In genomic region chr13:23685121-23685861, GRCm38 (mm10) we compare ENCODE assay signal across 8 mouse cellular contexts. TPM values are rescaled to one million over a fixed set of nuclear protein-coding genes. Genes with fewer than 3 reads are reported as not detected.
DNase-seq lines count a peak whose midpoint lies in the region; ATAC-seq and TF ChIP-seq lines count a peak whose summit lies in the region.

No protein-coding gene starts in this region.

- no peak for TF ChIP-seq CTCF in bone marrow, adult 2 months (IDR thresholded peaks at IDR 0.05; ENCODE audit: control insufficient read depth, insufficient read depth, low read length)
- TF ChIP-seq CTCF in forebrain, postnatal 0 days (IDR thresholded peaks at IDR 0.05; ENCODE audit: low read depth), result no peak

- TF ChIP-seq POLR2A in bone marrow, adult 2 months (IDR thresholded peaks at IDR 0.05; ENCODE audit: borderline replicate concordance, control insufficient read depth, low read depth, low read length), result no peak; the same call in 1 of the 2 replicates

- WGBS in bone marrow, adult 2 months, result 3% methylated on average over 15 of the region's 15 CpGs
- WGBS in forebrain, postnatal 0 days, result 3% methylated on average over 15 of the region's 15 CpGs
- 8% methylated on average over 15 of the region's 15 CpGs for WGBS in midbrain, embryonic 14.5 days

- intact Hi-C loops in heart, postnatal 36 days (cut with DNase I), result loop anchor here (1.0 to 10.0 kb wide), 4 partner anchors 13 to 1900 kb away; partner anchors contain the start of genes Hist1h1b, Hist1h2an, Hist1h2bp and Hist1h3i

- peak overlapping the region; percentile 60 for H3K4me3 ChIP-seq in bone marrow, adult 2 months (replicated peaks; ENCODE audit: control insufficient read depth, low read depth, low read length)
- H3K4me3 ChIP-seq in forebrain, postnatal 0 days (ENCODE audit: low read depth, low read length), result peak overlapping the region; percentile 47
- H3K4me3 ChIP-seq in midbrain, embryonic 14.5 days (replicated peaks; ENCODE audit: low read depth, low read length), result peak overlapping the region; percentile 48

- H3K9me3 ChIP-seq in forebrain, postnatal 0 days (ENCODE audit: low read length), result no peaks in the 10 kb centered on the region
- no peaks in the 10 kb centered on the region for H3K9me3 ChIP-seq in midbrain, embryonic 14.5 days (ENCODE audit: control insufficient read depth, low read length)

- H3K4me1 ChIP-seq in bone marrow, adult 2 months (ENCODE audit: control insufficient read depth, insufficient read depth, low read length), result peaks cover 1% of the 10 kb centered on the region
- H3K4me1 ChIP-seq in forebrain, postnatal 0 days (ENCODE audit: insufficient read depth), result peaks cover 16% of the 10 kb centered on the region
- peaks cover 22% of the 10 kb centered on the region for H3K4me1 ChIP-seq in midbrain, embryonic 14.5 days (ENCODE audit: control insufficient read depth, insufficient read depth, low read length)

- no peaks in the 10 kb centered on the region for H3K36me3 ChIP-seq in forebrain, postnatal 0 days (ENCODE audit: insufficient read depth)
- H3K36me3 ChIP-seq in midbrain, embryonic 14.5 days (ENCODE audit: control insufficient read depth, insufficient read depth, low read length), result no peaks in the 10 kb centered on the region

- H3K27ac ChIP-seq in bone marrow, adult 2 months (ENCODE audit: control insufficient read depth, insufficient read depth, low read depth, low read length, poor library complexity), result peak overlapping the region; percentile 98
- H3K27ac ChIP-seq in forebrain, postnatal 0 days (ENCODE audit: low read depth, low read length), result peak overlapping the region; percentile 92
- peak overlapping the region; percentile 93 for H3K27ac ChIP-seq in midbrain, embryonic 14.5 days (replicated peaks; ENCODE audit: low read depth, low read length)

- peak overlapping the region; percentile 68 for H3K9ac ChIP-seq in forebrain, postnatal 0 days
- peak overlapping the region; percentile 53 for H3K9ac ChIP-seq in midbrain, embryonic 14.5 days (replicated peaks; ENCODE audit: low read length)

- no peaks in the 10 kb centered on the region for H3K27me3 ChIP-seq in forebrain, postnatal 0 days (ENCODE audit: insufficient read depth, low read length)
- no peaks in the 10 kb centered on the region for H3K27me3 ChIP-seq in midbrain, embryonic 14.5 days (ENCODE audit: control insufficient read depth, insufficient read depth, low read length)

- ATAC-seq in forebrain, postnatal 0 days, result no peak
- ATAC-seq in midbrain, embryonic 14.5 days (ENCODE audit: low FRiP score, low TSS enrichment), result no peak
- no peak for ATAC-seq in cerebellum, adult (ENCODE audit: insufficient number of reproducible peaks, low FRiP score, low TSS enrichment)
- no peak for ATAC-seq in activated CD4-positive, CD25-positive, alpha-beta regulatory T cell, adult 4 months

- DNase-seq in heart, adult 8-10 months (ENCODE audit: low spot score), result peak; percentile 29
- DNase-seq in heart, postnatal 36 days, result no peak
- DNase-seq in forebrain, postnatal 0 days, result peak; percentile 61
- peak; percentile 30 for DNase-seq in kidney, postnatal 10 days
- peak; percentile 32 for DNase-seq in midbrain, embryonic 14.5 days

- peak overlapping the region; percentile 73 for H3K4me2 ChIP-seq in forebrain, postnatal 0 days (ENCODE audit: low read depth)
- H3K4me2 ChIP-seq in midbrain, embryonic 14.5 days (ENCODE audit: low read length), result peak overlapping the region; percentile 68

RNA-seq across cellular contexts. Expression of gene Hist1h2bc, which starts 1.3 kb away (rescaled TPM):
- 10 to 100 TPM; 74.6 to 82.2 (median 76.6) TPM for total RNA-seq in heart, adult 8-10 months (2022)
- total RNA-seq in heart, postnatal 36 days (2021), result 10 to 100 TPM; 64.4 to 75.8 TPM
- polyA plus RNA-seq in bone marrow, adult 2 months (2011; ENCODE audit: insufficient read depth, insufficient read length, low replicate concordance, missing spikeins), result 42.9 and 54.0 TPM in 2 replicates
- total RNA-seq in forebrain, postnatal 0 days (2014; rRNA removed), result 93.7 and 124 TPM in 2 replicates
- 29.2 and 35.3 TPM in 2 replicates for polyA plus RNA-seq in forebrain, postnatal 0 days (2015; fragmentation: Nextera tagmentation; extraction: Ambion mirVana)
- 13.1 and 17.3 TPM in 2 replicates for polyA plus RNA-seq in midbrain, embryonic 14.5 days (2014; fragmentation: Nextera tagmentation; extraction: Ambion mirVana)
- 1 to 10 TPM in 1 of 2 experiments, under 1 TPM in 1; 0.85 to 5.4 TPM for polyA plus RNA-seq in activated CD4-positive, CD25-positive, alpha-beta regulatory T cell, adult 4 months (2017; shearing (Covaris generic))

RNA-seq across cellular contexts. Expression of gene Hist1h2ac, which starts 1.5 kb away (rescaled TPM):
- 1 to 10 TPM; 1.1 to 1.6 (median 1.3) TPM for total RNA-seq in heart, adult 8-10 months (2022)
- total RNA-seq in heart, postnatal 36 days (2021), result 1 to 10 TPM; 1.6 to 1.8 TPM
- 2.0 and 3.7 TPM in 2 replicates for polyA plus RNA-seq in bone marrow, adult 2 months (2011; ENCODE audit: insufficient read depth, insufficient read length, low replicate concordance, missing spikeins)
- total RNA-seq in forebrain, postnatal 0 days (2014; rRNA removed), result 40.9 and 44.8 TPM in 2 replicates
- 0.41 and 0.49 TPM in 2 replicates for polyA plus RNA-seq in forebrain, postnatal 0 days (2015; fragmentation: Nextera tagmentation; extraction: Ambion mirVana)
- 0.57 and 0.67 TPM in 2 replicates for polyA plus RNA-seq in midbrain, embryonic 14.5 days (2014; fragmentation: Nextera tagmentation; extraction: Ambion mirVana)
- polyA plus RNA-seq in activated CD4-positive, CD25-positive, alpha-beta regulatory T cell, adult 4 months (2017; shearing (Covaris generic)), result under 1 TPM in 1 of 2 experiments, not detected in 1; 0.28 TPM

RNA-seq across cellular contexts. Expression of gene Hist1h1t, which starts 10.3 kb away (rescaled TPM):
- under 1 TPM in 1 of 4 experiments, not detected in 3; 0.30 TPM for total RNA-seq in heart, adult 8-10 months (2022)
- not detected for total RNA-seq in heart, postnatal 36 days (2021)
- 3.9 TPM in 1 of 2 replicates, not detected in the other for polyA plus RNA-seq in bone marrow, adult 2 months (2011; ENCODE audit: insufficient read depth, insufficient read length, low replicate concordance, missing spikeins)
- total RNA-seq in forebrain, postnatal 0 days (2014; rRNA removed), result 1.3 TPM in 1 of 2 replicates, not detected in the other
- polyA plus RNA-seq in forebrain, postnatal 0 days (2015; fragmentation: Nextera tagmentation; extraction: Ambion mirVana), result not detected in 2 replicates
- not detected in 2 replicates for polyA plus RNA-seq in midbrain, embryonic 14.5 days (2014; fragmentation: Nextera tagmentation; extraction: Ambion mirVana)
- not detected for polyA plus RNA-seq in activated CD4-positive, CD25-positive, alpha-beta regulatory T cell, adult 4 months (2017; shearing (Covaris generic))

RNA-seq across cellular contexts. Expression of gene Hist1h4c, which starts 13.0 kb away (rescaled TPM):
- 10 to 100 TPM; 37.9 to 55.9 (median 45.3) TPM for total RNA-seq in heart, adult 8-10 months (2022)
- 10 to 100 TPM; 51.7 to 59.6 TPM for total RNA-seq in heart, postnatal 36 days (2021)
- polyA plus RNA-seq in bone marrow, adult 2 months (2011; ENCODE audit: insufficient read depth, insufficient read length, low replicate concordance, missing spikeins), result 7.1 and 15.1 TPM in 2 replicates
- 917 and 942 TPM in 2 replicates for total RNA-seq in forebrain, postnatal 0 days (2014; rRNA removed)
- polyA plus RNA-seq in forebrain, postnatal 0 days (2015; fragmentation: Nextera tagmentation; extraction: Ambion mirVana), result 2.3 and 5.0 TPM in 2 replicates
- 2.9 and 4.3 TPM in 2 replicates for polyA plus RNA-seq in midbrain, embryonic 14.5 days (2014; fragmentation: Nextera tagmentation; extraction: Ambion mirVana)
- polyA plus RNA-seq in activated CD4-positive, CD25-positive, alpha-beta regulatory T cell, adult 4 months (2017; shearing (Covaris generic)), result 1 to 10 TPM in 1 of 2 experiments, under 1 TPM in 1; 0.57 to 7.4 TPM

RNA-seq across cellular contexts. Expression of gene Hfe, which starts 25.4 kb away (rescaled TPM):
- total RNA-seq in heart, adult 8-10 months (2022), result 10 to 100 TPM; 58.1 to 66.0 (median 61.5) TPM
- 10 to 100 TPM; 48.4 to 66.6 TPM for total RNA-seq in heart, postnatal 36 days (2021)
- polyA plus RNA-seq in bone marrow, adult 2 months (2011; ENCODE audit: insufficient read depth, insufficient read length, low replicate concordance, missing spikeins), result 4.0 and 4.5 TPM in 2 replicates
- 2.5 and 3.6 TPM in 2 replicates for total RNA-seq in forebrain, postnatal 0 days (2014; rRNA removed)
- 4.4 and 6.0 TPM in 2 replicates for polyA plus RNA-seq in forebrain, postnatal 0 days (2015; fragmentation: Nextera tagmentation; extraction: Ambion mirVana)
- 0.77 and 3.9 TPM in 2 replicates for polyA plus RNA-seq in midbrain, embryonic 14.5 days (2014; fragmentation: Nextera tagmentation; extraction: Ambion mirVana)
- under 1 TPM in 1 of 2 experiments, not detected in 1; 0.80 TPM for polyA plus RNA-seq in activated CD4-positive, CD25-positive, alpha-beta regulatory T cell, adult 4 months (2017; shearing (Covaris generic))

Comparison
In these comparisons a context has a peak if more than half of its experiments do, and no peak if none do; other contexts are left out.
1. DNase-seq: peak in heart, adult 8-10 months (single experiment), forebrain, postnatal 0 days (single experiment), kidney, postnatal 10 days (single experiment) and midbrain, embryonic 14.5 days (single experiment); none in heart, postnatal 36 days (0 of 2).
2. Peak in every context shown above with its lines, with median percentiles within 50 percentile points of each other: H3K27ac ChIP-seq and H3K4me3 ChIP-seq.